Mouse (Mus musculus): Measurements from ENCODE around the gene Foxk1. TPM values are rescaled to one million over a fixed set of nuclear protein-coding genes. Genes with fewer than 3 reads are reported as not detected.
A peak's percentile ranks its signal among the peaks of the same experiment; 100 is the strongest.

The Foxk1 gene
- total and polyA plus RNA-seq, 3 experiments = 8.2 to 20.2 TPM; not detected in 1

- no peak for TF ChIP-seq NELFE (IDR thresholded peaks at IDR 0.05; ENCODE audit: low read depth, low read length)
- TF ChIP-seq USF1 (IDR thresholded peaks at IDR 0.05; ENCODE audit: low read depth, low read length) = peak; percentile 48; the same call in 1 of the 2 replicates
- TF ChIP-seq GATA1 (IDR thresholded peaks at IDR 0.05; ENCODE audit: low read depth, low read length) = peak; percentile 27; the same call in 1 of the 2 replicates
- H3K4me3 ChIP-seq (ENCODE audit: control insufficient read depth in 1 of 2, insufficient read depth in 1 of 2, low read depth in 2 of 2, low read length in 2 of 2) = no peak overlapping the region
- H3K36me3 ChIP-seq (ENCODE audit: control insufficient read depth in 1 of 2, insufficient read depth in 2 of 2, low read length in 2 of 2) = peaks cover 0 to 2% of the 10 kb centered on the region in 2 experiments; a peak in 3 of 4 replicates
These were observed 14.9 kb downstream of the Foxk1 start for GRCm38 (mm10) chr5:142416070-142416775.

GRCm38 (mm10) chr5:142417104-142417503, 15.8 kb downstream of the Foxk1 start:
- H3K9ac ChIP-seq (ENCODE audit: control insufficient read depth, low read depth, low read length, poor library complexity, severe bottlenecking) = no peak overlapping the region
- H3K4me3 ChIP-seq (ENCODE audit: control insufficient read depth in 1 of 2, insufficient read depth in 1 of 2, low read depth in 2 of 2, low read length in 2 of 2) = no peak overlapping the region

More at GRCm38 (mm10) chr5:142416070-142416775, 14.9 kb downstream of the Foxk1 start:
- Histone ChIP-seq H3K9ac (ENCODE audit: control insufficient read depth, low read depth, low read length, poor library complexity, severe bottlenecking) (no peak overlapping the region), H3K27ac (ENCODE audit: control insufficient read depth, low read depth, low read length) (no peak overlapping the region), H3K4me1 (ENCODE audit: control insufficient read depth in 1 of 2, insufficient read depth in 2 of 2, low read length in 2 of 2) (peaks cover 2 to 3% of the 10 kb centered on the region in 2 experiments; a peak in 1 of 4 replicates), H3K27me3 (ENCODE audit: control insufficient read depth in 1 of 2, insufficient read depth in 2 of 2, low read length in 2 of 2) (no peaks in the 10 kb centered on the region), H3K79me2 (ENCODE audit: control insufficient read depth, insufficient read depth, low read length, poor library complexity) (peaks cover 10% of the 10 kb centered on the region), H3K9me3 (replicated peaks; ENCODE audit: insufficient read depth, low read length) (no peaks in the 10 kb centered on the region)
- peak; percentile 23 for DNase-seq (ENCODE audit: low read depth, low spot score)

DNA sequence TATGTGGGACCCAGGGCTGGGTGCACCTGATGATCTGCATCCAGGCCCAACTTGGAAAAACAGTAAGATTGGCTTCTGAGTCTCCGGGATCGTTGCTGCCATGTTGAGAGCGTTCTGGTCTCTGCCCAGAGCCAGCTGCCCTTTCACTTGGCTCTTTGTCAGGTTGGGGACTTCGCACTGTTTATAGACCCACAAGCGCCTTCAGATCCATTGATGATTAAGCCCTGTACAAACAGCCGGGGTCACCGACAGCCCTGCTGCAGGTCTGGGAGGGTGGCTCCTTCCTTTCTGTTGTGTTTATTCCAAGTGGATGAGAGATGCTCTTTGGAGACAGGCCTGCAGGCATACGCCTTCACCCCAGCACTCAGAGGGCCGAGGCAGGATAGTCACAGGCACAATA, 16.6 kb downstream of the Foxk1 start:
- no peak overlapping the region for H3K9ac ChIP-seq (ENCODE audit: control insufficient read depth, low read depth, low read length, poor library complexity, severe bottlenecking)
- no peaks in the 10 kb centered on the region for H3K9me3 ChIP-seq (replicated peaks; ENCODE audit: insufficient read depth, low read length)
- H3K36me3 ChIP-seq (ENCODE audit: control insufficient read depth in 1 of 2, insufficient read depth in 2 of 2, low read length in 2 of 2) = peaks cover 0 to 2% of the 10 kb centered on the region in 2 experiments; a peak in 3 of 4 replicates
- no peak for DNase-seq (ENCODE audit: low read depth, low spot score)
- H3K4me3 ChIP-seq (ENCODE audit: control insufficient read depth in 1 of 2, insufficient read depth in 1 of 2, low read depth in 2 of 2, low read length in 2 of 2) = no peak overlapping the region
- H3K4me1 ChIP-seq (ENCODE audit: control insufficient read depth in 1 of 2, insufficient read depth in 2 of 2, low read length in 2 of 2) = peaks cover 2 to 3% of the 10 kb centered on the region in 2 experiments; a peak in 1 of 4 replicates
- H3K79me2 ChIP-seq (ENCODE audit: control insufficient read depth, insufficient read depth, low read length, poor library complexity) = peaks cover 11% of the 10 kb centered on the region
- TF ChIP-seq TAL1 (IDR thresholded peaks at IDR 0.05; ENCODE audit: low read length) = no peak
- no peak for TF ChIP-seq MAFK (IDR thresholded peaks at IDR 0.05; ENCODE audit: borderline replicate concordance, low read depth, low read length)
- no peak for TF ChIP-seq KAT2A (conservative IDR thresholded peaks at IDR 0.05; ENCODE audit: low read depth, low read length)
- no peak for TF ChIP-seq MAX (IDR thresholded peaks at IDR 0.05; ENCODE audit: low read length)
- TF ChIP-seq CTCF (IDR thresholded peaks at IDR 0.05 in 2 of 3, conservative IDR thresholded peaks at IDR 0.05 in 1 of 3; ENCODE audit: control insufficient read depth in 1 of 3, insufficient read depth in 1 of 3, low read depth in 2 of 3, low read length in 3 of 3, poor library complexity in 1 of 3, severe bottlenecking in 1 of 3) = no peak
- TF ChIP-seq MEF2A (IDR thresholded peaks at IDR 0.05; ENCODE audit: extremely low read depth, insufficient replicate concordance, low read depth, low read length, poor library complexity, severe bottlenecking) = no peak
- no peak for TF ChIP-seq UBTF (IDR thresholded peaks at IDR 0.05; ENCODE audit: borderline replicate concordance, insufficient read depth, low read depth, low read length)
- no peak for TF ChIP-seq ZKSCAN1 (IDR thresholded peaks at IDR 0.05; ENCODE audit: low read depth, low read length)
- no peak for TF ChIP-seq USF1 (IDR thresholded peaks at IDR 0.05; ENCODE audit: low read depth, low read length)
- TF ChIP-seq NRF1 (IDR thresholded peaks at IDR 0.05; ENCODE audit: insufficient read depth, low read depth, low read length, poor library complexity, severe bottlenecking) = no peak
- no peak for TF ChIP-seq EP300 (IDR thresholded peaks at IDR 0.05; ENCODE audit: low read depth in 1 of 2, low read length in 2 of 2)
- H3K27me3 ChIP-seq (ENCODE audit: control insufficient read depth in 1 of 2, insufficient read depth in 2 of 2, low read length in 2 of 2) = no peaks in the 10 kb centered on the region
- H3K27ac ChIP-seq (ENCODE audit: control insufficient read depth, low read depth, low read length) = no peak overlapping the region

More at GRCm38 (mm10) chr5:142417104-142417503, 15.8 kb downstream of the Foxk1 start:
- Histone ChIP-seq H3K27ac (ENCODE audit: control insufficient read depth, low read depth, low read length) (no peak overlapping the region), H3K79me2 (ENCODE audit: control insufficient read depth, insufficient read depth, low read length, poor library complexity) (peaks cover 11% of the 10 kb centered on the region), H3K4me1 (ENCODE audit: control insufficient read depth in 1 of 2, insufficient read depth in 2 of 2, low read length in 2 of 2) (peaks cover 2 to 3% of the 10 kb centered on the region in 2 experiments; a peak in 1 of 4 replicates), H3K36me3 (ENCODE audit: control insufficient read depth in 1 of 2, insufficient read depth in 2 of 2, low read length in 2 of 2) (peaks cover 0 to 2% of the 10 kb centered on the region in 2 experiments; a peak in 3 of 4 replicates), H3K9me3 (replicated peaks; ENCODE audit: insufficient read depth, low read length) (no peaks in the 10 kb centered on the region), H3K27me3 (ENCODE audit: control insufficient read depth in 1 of 2, insufficient read depth in 2 of 2, low read length in 2 of 2) (no peaks in the 10 kb centered on the region)
- TF ChIP-seq CHD1 (IDR thresholded peaks at IDR 0.05; ENCODE audit: low read depth, low read length) (no peak), MYB (IDR thresholded peaks at IDR 0.05; ENCODE audit: low read depth, low read length) (no peak), TCF12 (IDR thresholded peaks at IDR 0.05; ENCODE audit: low read depth, low read length) (no peak), KAT2A (conservative IDR thresholded peaks at IDR 0.05; ENCODE audit: low read depth, low read length) (no peak), MAX (IDR thresholded peaks at IDR 0.05; ENCODE audit: low read length) (no peak), ZNF384 (IDR thresholded peaks at IDR 0.05; ENCODE audit: low read depth, low read length) (no peak), ETS1 (IDR thresholded peaks at IDR 0.05; ENCODE audit: low read depth, low read length) (no peak), ZC3H11A (IDR thresholded peaks at IDR 0.05; ENCODE audit: low read depth, low read length) (no peak), MAFK (IDR thresholded peaks at IDR 0.05; ENCODE audit: borderline replicate concordance, low read depth, low read length) (no peak), TAL1 (IDR thresholded peaks at IDR 0.05; ENCODE audit: low read length) (no peak), JUND (IDR thresholded peaks at IDR 0.05; ENCODE audit: low read depth, low read length) (no peak), EP300 (IDR thresholded peaks at IDR 0.05; ENCODE audit: low read depth in 1 of 2, low read length in 2 of 2) (no peak), ZMIZ1 (IDR thresholded peaks at IDR 0.05; ENCODE audit: low read depth, low read length) (no peak), ELF1 (IDR thresholded peaks at IDR 0.05; ENCODE audit: low read depth, low read length) (no peak), CTCF (IDR thresholded peaks at IDR 0.05 in 2 of 3, conservative IDR thresholded peaks at IDR 0.05 in 1 of 3; ENCODE audit: control insufficient read depth in 1 of 3, insufficient read depth in 1 of 3, low read depth in 2 of 3, low read length in 3 of 3, poor library complexity in 1 of 3, severe bottlenecking in 1 of 3) (no peak), HCFC1 (IDR thresholded peaks at IDR 0.05; ENCODE audit: low read depth, low read length) (no peak), TBP (IDR thresholded peaks at IDR 0.05; ENCODE audit: low read depth, low read length) (no peak), NELFE (IDR thresholded peaks at IDR 0.05; ENCODE audit: low read depth, low read length) (no peak), POLR2A (IDR thresholded peaks at IDR 0.05; ENCODE audit: control insufficient read depth in 1 of 2, insufficient read depth in 1 of 2, low read depth in 1 of 2, low read length in 2 of 2, poor library complexity in 1 of 2) (no peak), POLR2AphosphoS5 (IDR thresholded peaks at IDR 0.05; ENCODE audit: borderline replicate concordance, low read depth, low read length) (no peak)
- DNase-seq (ENCODE audit: low read depth, low spot score) = no peak

Measured in MEL (cell line).